Mouse (Mus musculus): ENCODE data around the gene Cdkl4. TPM values are rescaled to one million over a fixed set of nuclear protein-coding genes. Genes with fewer than 3 reads are reported as not detected.

Gene Cdkl4
- polyA plus RNA-seq, 1 experiment from 2014 or later = 5.9 TPM

DNA sequence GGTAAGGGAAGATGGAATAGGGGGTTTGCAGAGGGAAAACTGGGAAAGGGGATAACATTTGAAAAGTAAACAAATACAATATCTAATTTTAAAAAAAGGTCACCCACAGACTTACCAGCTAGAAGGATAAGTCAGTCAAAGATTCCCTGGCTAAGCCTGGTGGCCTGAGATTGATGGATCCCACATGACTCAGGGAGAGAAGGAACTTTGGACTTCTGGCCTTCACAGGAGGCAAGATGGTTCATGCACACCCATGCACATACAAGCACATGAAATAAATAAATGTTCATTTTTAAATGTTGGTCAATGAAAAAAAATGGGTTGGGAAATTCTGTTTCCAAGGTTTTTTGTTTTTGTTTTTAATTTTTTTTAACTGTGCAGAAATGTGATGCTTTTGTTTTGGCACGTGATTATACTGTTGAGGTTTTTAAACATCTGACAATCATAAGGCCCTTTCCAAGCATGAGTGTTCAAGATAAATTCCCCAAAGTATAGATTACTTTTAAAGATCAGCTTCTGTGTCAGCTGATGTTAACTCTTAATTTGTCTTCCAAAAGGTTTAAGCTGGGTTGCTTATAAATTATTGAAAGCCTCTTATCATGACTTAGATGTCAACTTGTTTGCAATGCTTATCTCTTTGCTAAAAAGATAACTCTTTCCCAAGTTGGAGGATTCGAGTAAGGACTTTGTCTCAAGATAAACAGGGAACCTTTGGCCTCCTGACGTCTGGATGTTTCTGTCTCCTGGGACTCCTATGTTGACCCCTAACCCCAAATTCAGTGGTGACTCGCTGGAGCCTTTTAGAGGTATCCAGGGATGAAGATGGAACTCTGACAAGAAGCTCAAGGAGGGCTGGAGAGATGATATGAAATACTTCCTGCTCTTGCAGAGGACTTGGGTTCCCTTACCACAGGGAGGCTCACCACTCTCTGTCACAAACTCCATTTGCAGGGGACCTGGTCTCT, 67.8 kb downstream of the Cdkl4 start:
- no peak overlapping the region for H3K27ac ChIP-seq (replicated peaks)

GRCm38 (mm10) chr17:80505766-80506165, 71.8 kb downstream of the Cdkl4 start:
- Histone ChIP-seq H3K9me3 (no peaks in the 10 kb centered on the region), H3K4me2 (no peak overlapping the region), H3K27ac (replicated peaks) (no peak overlapping the region), H3K36me3 (no peaks in the 10 kb centered on the region), H3K9ac (no peak overlapping the region), H3K4me3 (no peak overlapping the region), H3K27me3 (no peaks in the 10 kb centered on the region), H3K4me1 (replicated peaks) (no peaks in the 10 kb centered on the region)
- no peak for ATAC-seq (ENCODE audit: low read depth)
- WGBS = 86% methylated on average over 6 of the region's 6 CpGs

More for the DNA sequence above, 67.8 kb downstream of the Cdkl4 start:
- no peak for ATAC-seq (ENCODE audit: low read depth)
- H3K36me3 ChIP-seq = no peaks in the 10 kb centered on the region
- no peak overlapping the region for H3K4me2 ChIP-seq
- no peaks in the 10 kb centered on the region for H3K9me3 ChIP-seq
- no peaks in the 10 kb centered on the region for H3K27me3 ChIP-seq
- 74% methylated on average over 4 of the region's 4 CpGs for WGBS
- no peaks in the 10 kb centered on the region for H3K4me1 ChIP-seq (replicated peaks)
- H3K4me3 ChIP-seq = no peak overlapping the region
- no peak overlapping the region for H3K9ac ChIP-seq

- Histone ChIP-seq H3K4me2 (no peak overlapping the region), H3K4me3 (no peak overlapping the region), H3K27me3 (no peaks in the 10 kb centered on the region), H3K4me1 (replicated peaks) (no peaks in the 10 kb centered on the region), H3K9me3 (no peaks in the 10 kb centered on the region), H3K9ac (no peak overlapping the region), H3K27ac (replicated peaks) (no peak overlapping the region), H3K36me3 (no peaks in the 10 kb centered on the region)
- WGBS = 90% methylated on average over 4 of the region's 4 CpGs
- ATAC-seq (ENCODE audit: low read depth) = no peak
Measured at GRCm38 (mm10) chr17:80505342-80505741, 72.3 kb downstream of the Cdkl4 start.

- no peaks in the 10 kb centered on the region for H3K27me3 ChIP-seq
- no peak for ATAC-seq (ENCODE audit: low read depth)
- no peak overlapping the region for H3K27ac ChIP-seq (replicated peaks)
- no peaks in the 10 kb centered on the region for H3K36me3 ChIP-seq
- no peak overlapping the region for H3K4me3 ChIP-seq
- WGBS = 90% methylated on average over 2 of the region's 2 CpGs
- H3K9me3 ChIP-seq = no peaks in the 10 kb centered on the region
- H3K9ac ChIP-seq = no peak overlapping the region
- no peak overlapping the region for H3K4me2 ChIP-seq
- no peaks in the 10 kb centered on the region for H3K4me1 ChIP-seq (replicated peaks)
Measured at GRCm38 (mm10) chr17:80501805-80502172, 75.8 kb downstream of the Cdkl4 start.

DNA sequence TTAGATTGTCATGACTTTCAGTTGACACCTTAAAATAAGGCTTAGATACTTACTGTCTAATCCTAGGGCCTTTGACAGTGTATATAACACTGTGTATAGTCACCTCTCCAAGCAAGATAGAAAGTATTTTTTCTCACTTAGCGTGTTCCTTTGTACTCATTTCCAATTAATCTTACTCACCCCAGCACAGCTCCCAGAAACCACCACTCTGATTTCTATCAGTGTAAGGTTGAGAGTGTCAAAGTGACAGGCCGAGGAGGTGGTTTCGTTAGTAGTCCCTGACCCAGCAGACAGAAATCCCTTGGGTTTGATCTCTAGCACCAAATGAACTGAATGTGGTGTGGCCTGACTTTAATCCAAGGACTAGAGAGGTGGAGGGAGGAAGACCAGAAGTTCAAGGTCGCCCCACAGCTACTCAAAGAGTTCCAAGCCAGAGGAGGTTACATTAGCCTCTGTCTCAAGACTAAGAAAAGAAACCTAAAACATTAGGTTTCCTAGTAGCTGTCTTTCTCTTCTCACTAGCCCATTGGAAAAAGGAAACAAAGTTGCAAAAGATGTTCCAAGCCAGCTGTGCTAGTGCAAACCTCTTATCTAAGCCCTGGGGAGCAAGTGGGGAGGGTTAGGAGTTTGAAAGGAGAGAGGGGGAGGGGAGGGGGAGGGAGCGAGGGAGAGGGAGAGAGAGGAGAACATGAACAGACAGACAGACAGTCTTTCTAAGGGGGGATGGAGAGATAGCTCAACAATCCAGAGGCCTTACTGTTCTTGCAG, 76.4 kb downstream of the Cdkl4 start:
- WGBS = 80% methylated on average over 5 of the region's 5 CpGs
- no peak for ATAC-seq (ENCODE audit: low read depth)
- no peaks in the 10 kb centered on the region for H3K27me3 ChIP-seq
- H3K36me3 ChIP-seq = no peaks in the 10 kb centered on the region
- H3K4me1 ChIP-seq (replicated peaks) = no peaks in the 10 kb centered on the region
- no peak overlapping the region for H3K27ac ChIP-seq (replicated peaks)
- no peak overlapping the region for H3K4me2 ChIP-seq
- no peak overlapping the region for H3K4me3 ChIP-seq
- H3K9me3 ChIP-seq = no peaks in the 10 kb centered on the region
- no peak overlapping the region for H3K9ac ChIP-seq

GRCm38 (mm10) chr17:80500025-80500424, 77.6 kb downstream of the Cdkl4 start:
- H3K36me3 ChIP-seq = no peaks in the 10 kb centered on the region
- H3K4me2 ChIP-seq = no peak overlapping the region
- H3K4me3 ChIP-seq = no peak overlapping the region
- H3K4me1 ChIP-seq (replicated peaks) = no peaks in the 10 kb centered on the region
- WGBS = 85% methylated on average over 4 of the region's 4 CpGs
- H3K27me3 ChIP-seq = no peaks in the 10 kb centered on the region
- no peak overlapping the region for H3K27ac ChIP-seq (replicated peaks)
- no peak for ATAC-seq (ENCODE audit: low read depth)
- no peak overlapping the region for H3K9ac ChIP-seq
- H3K9me3 ChIP-seq = no peaks in the 10 kb centered on the region

DNA sequence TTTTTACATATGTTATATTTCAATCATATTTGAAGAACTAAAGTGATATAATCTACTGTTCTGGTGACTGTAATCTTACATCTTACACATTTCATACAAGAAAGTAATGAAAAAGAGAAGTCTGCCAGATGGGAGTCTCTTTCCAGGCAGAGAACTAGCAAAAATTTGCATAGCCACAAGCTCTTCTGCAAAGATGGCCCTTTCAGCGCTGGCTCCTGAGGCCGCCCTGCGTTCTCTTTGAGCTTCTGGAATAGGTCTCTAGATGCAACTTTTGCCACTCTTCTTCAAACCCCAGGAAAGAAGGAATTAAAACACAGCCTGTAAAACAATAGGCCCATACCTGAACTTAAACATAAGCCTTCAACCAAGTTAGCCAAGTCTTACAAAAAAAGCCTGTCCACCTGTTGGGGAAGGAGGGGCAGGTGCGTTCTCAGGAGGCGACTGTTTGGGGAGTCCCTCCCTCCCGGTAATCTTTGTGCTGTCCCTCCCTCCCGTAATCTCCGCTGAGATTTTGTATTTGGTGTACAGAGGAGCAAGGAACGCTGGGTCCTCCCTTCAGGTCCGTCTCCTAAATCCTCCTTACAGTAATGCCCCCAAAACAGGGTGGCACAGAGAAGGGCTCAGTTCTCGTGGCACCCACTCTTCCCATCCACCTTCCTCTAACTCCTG, 78.9 kb downstream of the Cdkl4 start:
- WGBS = 69% methylated on average over 11 of the region's 11 CpGs
- H3K4me2 ChIP-seq = no peak overlapping the region
- no peaks in the 10 kb centered on the region for H3K36me3 ChIP-seq
- no peaks in the 10 kb centered on the region for H3K4me1 ChIP-seq (replicated peaks)
- no peaks in the 10 kb centered on the region for H3K9me3 ChIP-seq
- ATAC-seq (ENCODE audit: low read depth) = no peak
- no peak overlapping the region for H3K27ac ChIP-seq (replicated peaks)
- H3K9ac ChIP-seq = no peak overlapping the region
- H3K27me3 ChIP-seq = no peaks in the 10 kb centered on the region
- H3K4me3 ChIP-seq = no peak overlapping the region

GRCm38 (mm10) chr17:80497183-80497601, 80.4 kb downstream of the Cdkl4 start:
- Histone ChIP-seq H3K27ac (replicated peaks) (no peak overlapping the region), H3K9ac (no peak overlapping the region), H3K4me2 (no peak overlapping the region), H3K9me3 (no peaks in the 10 kb centered on the region), H3K4me1 (replicated peaks) (no peaks in the 10 kb centered on the region), H3K36me3 (no peaks in the 10 kb centered on the region), H3K4me3 (no peak overlapping the region), H3K27me3 (no peaks in the 10 kb centered on the region)
- WGBS = 44% methylated on average over 9 of the region's 9 CpGs
- no peak for ATAC-seq (ENCODE audit: low read depth)

GRCm38 (mm10) chr17:80496607-80497170, 80.9 kb downstream of the Cdkl4 start:
- Histone ChIP-seq H3K27me3 (no peaks in the 10 kb centered on the region), H3K4me2 (no peak overlapping the region), H3K9me3 (no peaks in the 10 kb centered on the region), H3K4me1 (replicated peaks) (no peaks in the 10 kb centered on the region), H3K9ac (no peak overlapping the region), H3K27ac (replicated peaks) (no peak overlapping the region), H3K36me3 (no peaks in the 10 kb centered on the region), H3K4me3 (no peak overlapping the region)
- no peak for ATAC-seq (ENCODE audit: low read depth)
- 80% methylated on average over 8 of the region's 8 CpGs for WGBS

DNA sequence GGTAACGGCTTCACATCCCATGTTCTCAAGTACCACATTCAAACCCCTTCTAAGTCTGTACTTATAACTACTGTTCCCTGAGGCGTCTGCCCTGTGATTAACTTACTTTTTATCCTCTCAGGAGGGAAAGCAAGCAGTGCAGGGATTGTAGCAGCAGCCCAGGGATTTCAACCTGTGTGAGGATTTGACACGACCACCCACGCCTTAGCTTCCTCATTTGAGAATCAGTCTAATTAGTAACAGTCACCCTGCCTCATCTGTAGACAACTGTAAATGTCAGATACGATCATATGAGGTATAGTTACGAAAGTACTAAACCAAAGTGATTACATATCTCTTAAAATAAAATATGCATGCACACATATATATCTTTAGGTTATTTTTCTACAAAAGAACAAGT, 81.4 kb downstream of the Cdkl4 start:
- Histone ChIP-seq H3K4me2 (no peak overlapping the region), H3K4me3 (no peak overlapping the region), H3K9ac (no peak overlapping the region), H3K27ac (replicated peaks) (no peak overlapping the region), H3K36me3 (no peaks in the 10 kb centered on the region), H3K4me1 (replicated peaks) (no peaks in the 10 kb centered on the region), H3K27me3 (no peaks in the 10 kb centered on the region), H3K9me3 (no peaks in the 10 kb centered on the region)
- ATAC-seq (ENCODE audit: low read depth) = no peak
- 92% methylated on average over 6 of the region's 6 CpGs for WGBS

- Histone ChIP-seq H3K27ac (replicated peaks) (no peak overlapping the region), H3K27me3 (no peaks in the 10 kb centered on the region), H3K9me3 (no peaks in the 10 kb centered on the region), H3K4me2 (no peak overlapping the region), H3K36me3 (no peaks in the 10 kb centered on the region), H3K4me1 (replicated peaks) (no peaks in the 10 kb centered on the region), H3K9ac (no peak overlapping the region), H3K4me3 (no peak overlapping the region)
- ATAC-seq (ENCODE audit: low read depth) = no peak
- 85% methylated on average over 1 of the region's 1 CpGs for WGBS
Measured at GRCm38 (mm10) chr17:80493891-80494290, 83.7 kb downstream of the Cdkl4 start.

GRCm38 (mm10) chr17:80492811-80493210, 84.8 kb downstream of the Cdkl4 start:
- 93% methylated on average over 4 of the region's 4 CpGs for WGBS
- Histone ChIP-seq H3K9ac (no peak overlapping the region), H3K27me3 (no peaks in the 10 kb centered on the region), H3K36me3 (no peaks in the 10 kb centered on the region), H3K4me1 (replicated peaks) (no peaks in the 10 kb centered on the region), H3K27ac (replicated peaks) (no peak overlapping the region), H3K4me3 (no peak overlapping the region), H3K4me2 (no peak overlapping the region), H3K9me3 (no peaks in the 10 kb centered on the region)
- no peak for ATAC-seq (ENCODE audit: low read depth)

All from neural tube, embryonic 13.5 days (tissue).